Mouse (Mus musculus) embryo, embryonic 10.5 days (tissue): ENCODE measurements around the gene Vasn.
"Not testable (repeated sequence)": the region's sequence is repeated elsewhere in the genome, so short reads cannot be mapped to it uniquely, and the experiment has no call there.

Experiments used
- DNase-seq: peaks from one replicate; pipeline ENCODE4 v3.0.0-alpha.2; 2015; ENCODE audit warnings: low spot score

The Vasn gene

GRCm38 (mm10) chr16:4670317-4670716, 30.6 kb downstream of the Vasn start:
- no peak for DNase-seq

GRCm38 (mm10) chr16:4674091-4674490, 34.4 kb downstream of the Vasn start:
- no peak for DNase-seq

- DNase-seq: no peak
Observed at GRCm38 (mm10) chr16:4676836-4677235, 37.1 kb downstream of the Vasn start.

- DNase-seq: no peak
Observed at GRCm38 (mm10) chr16:4678080-4678479, 38.3 kb downstream of the Vasn start.

DNA sequence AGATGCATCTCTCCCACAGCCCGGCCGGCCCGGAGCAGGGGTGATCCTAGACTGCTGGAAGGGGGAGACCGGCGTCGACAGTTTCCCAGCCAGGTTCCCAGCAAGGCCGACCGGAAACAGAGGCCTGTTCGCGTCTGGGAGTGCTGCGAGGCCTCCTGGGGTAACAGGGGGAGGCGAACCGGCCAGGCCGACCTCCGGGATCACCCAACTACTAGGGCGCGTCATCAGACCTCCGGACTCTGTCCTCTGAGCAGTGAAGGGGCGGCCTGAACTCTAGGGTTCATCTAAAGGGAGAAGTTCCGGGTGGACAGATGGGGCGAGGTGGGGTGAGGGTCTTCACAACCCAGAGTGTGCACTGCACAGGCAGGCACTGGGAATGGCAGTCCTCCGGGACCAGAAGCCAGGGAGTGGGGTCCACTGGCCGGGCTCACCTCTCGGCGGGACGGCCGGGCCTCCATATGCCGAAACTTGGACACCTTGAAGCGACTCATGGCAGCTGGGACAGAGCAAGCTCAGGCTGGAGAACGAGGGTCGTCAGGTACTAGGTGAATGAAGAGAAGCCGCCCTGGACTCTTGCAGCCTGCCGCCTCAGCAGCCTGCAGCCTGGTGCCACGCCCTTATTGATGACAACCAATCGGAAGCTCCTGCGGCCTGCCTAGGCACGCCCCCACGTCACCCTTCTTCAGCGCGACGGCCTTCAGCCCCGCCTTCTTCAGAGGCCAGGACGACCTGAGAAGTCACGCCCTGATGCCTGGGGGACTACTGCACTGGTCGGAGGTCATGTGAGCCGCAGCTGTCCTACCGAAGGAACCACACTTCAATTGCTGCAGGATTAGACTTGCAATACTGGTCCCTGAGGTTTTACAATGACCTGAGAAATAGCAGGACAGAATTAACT, 39.6 kb downstream of the Vasn start, which contains the start of gene Coro7:
Coro7 (minus strand) TSS at position 657 of the 898 bp plus-strand sequence.
- DNase-seq: peak; percentile 97

GRCm38 (mm10) chr16:4680922-4681455, 41.2 kb downstream of the Vasn start:
- DNase-seq: not testable (repeated sequence)

DNA sequence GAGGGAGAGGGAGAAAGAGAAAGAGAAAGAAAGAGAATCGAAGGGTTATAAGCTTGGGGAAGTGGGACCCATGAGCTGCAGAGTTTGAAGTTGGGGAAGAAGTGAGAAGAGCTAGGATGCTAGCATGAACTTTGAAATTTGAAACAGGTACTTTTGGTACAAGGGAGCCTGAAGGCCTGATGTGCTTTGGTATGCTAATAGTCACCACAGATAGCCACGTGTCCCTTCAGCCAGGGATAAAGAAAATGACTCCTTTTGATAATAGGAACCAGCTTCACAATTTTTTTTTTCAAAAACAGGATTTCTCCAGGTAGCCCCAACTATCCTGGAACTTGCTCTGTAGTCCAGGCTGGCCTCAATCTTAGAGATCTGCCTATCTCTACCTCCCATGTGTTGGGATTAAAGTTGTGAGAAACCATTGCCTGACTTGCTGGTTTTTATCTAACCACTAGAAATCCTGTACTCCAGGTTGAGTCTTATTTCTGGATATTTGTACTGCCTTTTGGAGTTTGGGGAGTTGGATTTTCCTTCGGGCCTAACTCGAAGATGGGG, 43.0 kb downstream of the Vasn start:
- no peak for DNase-seq

DNA sequence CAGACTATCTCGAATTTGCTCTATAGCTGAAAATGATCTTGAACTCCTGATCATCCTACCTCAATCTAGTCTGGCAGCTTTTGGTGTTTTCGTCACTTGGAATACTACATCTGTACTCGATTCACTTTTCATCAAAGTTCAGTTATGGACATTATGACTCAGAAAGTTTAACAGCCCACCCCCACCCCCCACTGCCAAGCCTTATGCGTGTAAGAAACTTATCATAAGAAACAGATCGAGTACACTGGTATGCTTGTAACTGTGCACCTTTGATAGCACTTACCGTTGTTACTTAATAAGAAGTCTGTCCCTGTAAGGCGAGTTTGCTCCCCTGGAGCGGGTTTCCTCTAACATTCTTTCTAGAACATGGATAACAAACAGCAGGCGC, 43.4 kb downstream of the Vasn start:
- no peak for DNase-seq

DNA sequence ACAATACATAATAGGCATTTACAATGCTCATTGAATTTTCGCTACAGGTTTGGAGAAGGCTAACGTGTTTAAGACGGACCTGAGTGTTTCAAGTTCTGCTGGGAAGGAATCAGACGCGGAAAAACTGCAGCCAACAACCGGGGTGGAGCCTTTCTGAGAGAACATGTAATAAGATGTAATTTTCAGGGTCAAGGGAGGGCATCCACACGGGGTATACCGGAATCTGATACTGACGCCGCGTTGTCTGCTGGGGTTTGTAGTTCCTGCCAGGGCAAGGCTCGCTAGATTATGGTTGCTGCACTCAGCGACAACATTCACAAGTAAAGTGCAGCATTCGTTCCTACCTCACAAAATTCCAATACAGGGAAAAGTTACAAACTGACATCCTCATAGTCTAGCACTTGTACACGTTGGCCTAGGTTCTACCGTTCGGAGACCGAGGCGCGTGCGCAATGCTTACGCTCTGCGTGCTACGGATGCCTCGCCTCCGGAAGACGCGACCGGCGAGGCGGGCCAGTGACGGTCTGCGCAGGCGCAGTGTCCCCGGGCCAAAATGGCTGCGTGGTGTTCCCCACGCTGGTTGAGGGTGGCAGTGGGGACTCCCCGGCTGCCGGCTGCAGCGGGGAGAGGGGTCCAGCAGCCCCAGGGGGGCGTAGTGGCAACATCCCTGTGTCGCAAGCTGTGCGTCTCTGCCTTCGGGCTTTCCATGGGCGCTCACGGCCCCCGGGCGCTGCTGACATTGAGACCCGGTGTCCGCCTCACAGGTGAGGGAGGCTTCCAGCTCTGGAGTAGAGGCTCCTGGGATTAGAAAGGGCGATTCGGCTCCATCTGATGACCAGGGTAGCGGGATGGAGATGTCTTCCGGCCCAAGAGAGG, 44.1 kb downstream of the Vasn start:
- peak; percentile 97 for DNase-seq

DNA sequence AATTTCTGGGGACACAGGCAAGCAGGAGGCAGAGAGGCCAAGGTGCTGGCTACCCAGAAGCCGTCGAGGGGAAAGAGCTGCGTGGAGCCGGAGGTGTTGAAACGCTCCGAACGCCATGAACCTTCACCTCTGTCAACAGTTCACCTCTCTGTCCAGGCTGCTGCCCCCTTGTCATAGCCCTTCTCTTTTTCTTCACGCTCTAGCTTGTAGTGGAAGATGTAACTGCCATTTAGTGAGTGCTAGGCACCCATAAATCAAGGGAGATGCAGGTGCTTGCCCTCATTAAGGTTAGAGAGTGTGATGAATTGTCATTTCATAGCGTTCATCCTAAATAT, 44.7 kb downstream of the Vasn start:
- no peak for DNase-seq

GRCm38 (mm10) chr16:4689371-4689770, 49.6 kb downstream of the Vasn start:
- DNase-seq: not testable (repeated sequence)
